Mouse (Mus musculus) myocyte (in vitro differentiated cells): ENCODE measurements around the gene Plcb1. TPM values are rescaled to one million over a fixed set of nuclear protein-coding genes. Genes with fewer than 3 reads are reported as not detected.
"Not testable (repeated sequence)": the region's sequence is repeated elsewhere in the genome, so short reads cannot be mapped to it uniquely, and the experiment has no call there.

Experiments
- H3K27me3 ChIP-seq: one replicate; pipeline ENCODE4 v1.6.1; 2011; ENCODE audit not compliant: control insufficient read depth, insufficient read depth, insufficient read length
- H3K36me3 ChIP-seq: one replicate; pipeline ENCODE4 v1.6.1; 2011; ENCODE audit not compliant: control insufficient read depth, insufficient read depth
- H3K4me2 ChIP-seq: one replicate; pipeline ENCODE4 v1.6.1; 2011; ENCODE audit warnings: low read depth, control low read depth
- H3K4me3 ChIP-seq: one replicate; pipeline ENCODE4 v1.5.1; 2011; ENCODE audit warnings: mild to moderate bottlenecking, control low read depth, moderate library complexity
- H3K79me2 ChIP-seq: one replicate; pipeline ENCODE4 v1.6.1; 2011; ENCODE audit not compliant: control insufficient read depth, insufficient read depth
- H3ac ChIP-seq: one replicate; pipeline ENCODE4 v1.6.1; 2011; ENCODE audit not compliant: control insufficient read depth, insufficient read length
- CEBPB ChIP-seq: IDR thresholded peaks from 2 replicates; pipeline ENCODE4 v1.6.1; 2011; ENCODE audit warnings: mild to moderate bottlenecking, moderate library complexity; ENCODE audit not compliant: poor library complexity, insufficient read depth, severe bottlenecking
- E2F4 ChIP-seq: IDR thresholded peaks from one replicate; pipeline ENCODE4 v1.6.1; 2011; ENCODE audit warnings: mild to moderate bottlenecking, control low read depth, moderate library complexity; ENCODE audit not compliant: insufficient read depth
- MAX ChIP-seq: IDR thresholded peaks from one replicate; pipeline ENCODE4 v1.6.1; 2011; ENCODE audit warnings: low read depth, mild to moderate bottlenecking, control low read depth
- MYOD1 ChIP-seq, 3 experiments: IDR thresholded peaks; one replicate each; pipeline ENCODE4 v1.6.1; 2011; ENCODE audit warnings: control low read depth in 2 of 3, low read depth in 2 of 3, mild to moderate bottlenecking in 2 of 3, moderate library complexity in 1 of 3; ENCODE audit not compliant: insufficient read length in 2 of 3, control insufficient read depth in 1 of 3
- MYOG ChIP-seq, 3 experiments: IDR thresholded peaks; one replicate each; pipeline ENCODE4 v1.6.1; 2011; ENCODE audit warnings: control low read depth in 2 of 3, low read depth in 2 of 3, mild to moderate bottlenecking in 2 of 3; ENCODE audit not compliant: insufficient read length in 2 of 3, control insufficient read depth in 1 of 3, insufficient read depth in 1 of 3
- POLR2A ChIP-seq: IDR thresholded peaks from one replicate; pipeline ENCODE4 v1.6.1; 2011; ENCODE audit warnings: low read depth, mild to moderate bottlenecking, control low read depth, moderate library complexity; ENCODE audit not compliant: insufficient read length
- POLR2AphosphoS2 ChIP-seq: IDR thresholded peaks from one replicate; pipeline ENCODE4 v1.6.1; 2011; ENCODE audit warnings: low read depth, control low read depth; ENCODE audit not compliant: insufficient read length
- REST ChIP-seq: IDR thresholded peaks from one replicate; pipeline ENCODE4 v1.6.1; 2011; ENCODE audit warnings: mild to moderate bottlenecking, control low read depth, moderate library complexity; ENCODE audit not compliant: insufficient read depth, insufficient read length
- SRF ChIP-seq: IDR thresholded peaks from one replicate; pipeline ENCODE4 v1.6.1; 2011; ENCODE audit warnings: low read depth; ENCODE audit not compliant: control insufficient read depth, insufficient read length
- TCF12 ChIP-seq: IDR thresholded peaks from one replicate; pipeline ENCODE4 v1.6.1; 2011; ENCODE audit warnings: mild to moderate bottlenecking, control low read depth; ENCODE audit not compliant: poor library complexity, insufficient read depth, severe bottlenecking
- TCF3 ChIP-seq: IDR thresholded peaks from one replicate; pipeline ENCODE4 v1.6.1; 2011; ENCODE audit warnings: low read depth, control low read depth; ENCODE audit not compliant: insufficient read length
- USF1 ChIP-seq: IDR thresholded peaks from one replicate; pipeline ENCODE4 v1.6.1; 2011; ENCODE audit warnings: low read depth, mild to moderate bottlenecking, control low read depth, moderate library complexity
- polyA plus RNA-seq: library from polyadenylated mRNA; unstranded; fragments of >200 nt; fragmentation: generic; extraction: Trizol; gene quantifications from one replicate; pipeline ENCODE4 v1.2.1, GENCODE M21; 2012; ENCODE audit warnings: missing spikeins

The Plcb1 gene
- polyA plus RNA-seq, 1 experiment, result 0.76 TPM

GRCm38 (mm10) chr2:135362948-135363347 is 577.1 kb downstream of the Plcb1 start:
- no peak overlapping the region for H3K4me2 ChIP-seq
- no peak for TF ChIP-seq MAX
- TF ChIP-seq CEBPB, result peak; percentile 45; the same call in 1 of the 2 replicates
- H3K27me3 ChIP-seq, result no peaks in the 10 kb centered on the region
- H3ac ChIP-seq, result no peak overlapping the region
- no peak overlapping the region for H3K4me3 ChIP-seq
- no peaks in the 10 kb centered on the region for H3K79me2 ChIP-seq
- H3K36me3 ChIP-seq, result no peaks in the 10 kb centered on the region

GRCm38 (mm10) chr2:135370259-135370835 is 584.5 kb downstream of the Plcb1 start:
- H3K36me3 ChIP-seq, result no peaks in the 10 kb centered on the region

GRCm38 (mm10) chr2:135380796-135381195 is 594.9 kb downstream of the Plcb1 start:
- H3K79me2 ChIP-seq, H3K4me3 ChIP-seq, H3ac ChIP-seq, H3K4me2 ChIP-seq, H3K27me3 ChIP-seq, H3K36me3 ChIP-seq: not testable (repeated sequence)

More at GRCm38 (mm10) chr2:135370259-135370835, 584.5 kb downstream of the Plcb1 start:
- no peak overlapping the region for H3ac ChIP-seq
- H3K79me2 ChIP-seq, result no peaks in the 10 kb centered on the region
- no peak overlapping the region for H3K4me3 ChIP-seq
- H3K27me3 ChIP-seq, result no peaks in the 10 kb centered on the region
- peak overlapping the region; percentile 66 for H3K4me2 ChIP-seq
- peak; percentile 78 to 91 (median 84) for TF ChIP-seq MYOG (IDR thresholded peaks at IDR 0.05; ENCODE audit: control insufficient read depth in 1 of 3, insufficient read depth in 1 of 3, insufficient read length in 2 of 3, low read depth in 2 of 3)
- peak; percentile 75 for TF ChIP-seq TCF12
- TF ChIP-seq MAX, result no peak
- TF ChIP-seq POLR2AphosphoS2, result no peak
- TF ChIP-seq E2F4, result no peak
- TF ChIP-seq USF1, result no peak
- peak; percentile 82 to 95 (median 91) for TF ChIP-seq MYOD1 (IDR thresholded peaks at IDR 0.05; ENCODE audit: control insufficient read depth in 1 of 3, insufficient read length in 2 of 3, low read depth in 2 of 3)
- TF ChIP-seq TCF3, result peak; percentile 49
- peak; percentile 89 for TF ChIP-seq CEBPB
- no peak for TF ChIP-seq POLR2A

DNA sequence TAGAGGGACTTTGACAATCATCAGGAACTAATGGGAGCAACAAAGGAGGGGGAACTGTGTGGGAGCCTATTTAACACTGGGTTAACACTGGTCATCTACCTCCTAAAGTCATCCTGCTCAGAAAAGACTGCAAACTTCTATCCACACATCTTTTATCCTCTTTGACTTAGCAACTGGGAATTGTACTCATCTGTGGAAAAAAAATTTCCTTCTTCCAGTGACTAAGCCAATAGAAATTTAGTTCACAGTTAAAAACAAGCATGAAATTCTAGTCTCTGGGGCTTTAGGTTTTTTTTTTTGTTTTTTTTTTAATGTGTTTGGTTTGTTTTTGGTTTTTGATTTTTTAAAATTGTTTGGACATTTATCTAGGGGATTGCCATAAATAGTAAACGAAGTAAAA is 595.5 kb downstream of the Plcb1 start:
- H3K36me3 ChIP-seq, result no peaks in the 10 kb centered on the region
- no peak overlapping the region for H3K4me2 ChIP-seq
- no peaks in the 10 kb centered on the region for H3K27me3 ChIP-seq
- H3K79me2 ChIP-seq, result no peaks in the 10 kb centered on the region
- H3ac ChIP-seq, result no peak overlapping the region
- no peak overlapping the region for H3K4me3 ChIP-seq
- TF ChIP-seq SRF (no peak), CEBPB (no peak), TCF12 (no peak), TCF3 (no peak), MYOG (IDR thresholded peaks at IDR 0.05; ENCODE audit: control insufficient read depth in 1 of 3, insufficient read depth in 1 of 3, insufficient read length in 2 of 3, low read depth in 2 of 3) (no peak), REST (no peak), MAX (no peak), POLR2AphosphoS2 (no peak), USF1 (no peak), MYOD1 (IDR thresholded peaks at IDR 0.05; ENCODE audit: control insufficient read depth in 1 of 3, insufficient read length in 2 of 3, low read depth in 2 of 3) (no peak), E2F4 (no peak), POLR2A (no peak)

- Histone ChIP-seq H3K36me3 (no peaks in the 10 kb centered on the region), H3ac (no peak overlapping the region), H3K27me3 (no peaks in the 10 kb centered on the region), H3K4me3 (no peak overlapping the region), H3K4me2 (no peak overlapping the region), H3K79me2 (no peaks in the 10 kb centered on the region)
- TF ChIP-seq TCF12 (no peak), MYOG (IDR thresholded peaks at IDR 0.05; ENCODE audit: control insufficient read depth in 1 of 3, insufficient read depth in 1 of 3, insufficient read length in 2 of 3, low read depth in 2 of 3) (no peak), CEBPB (no peak), SRF (no peak), REST (no peak), USF1 (no peak), MAX (no peak), POLR2A (no peak), E2F4 (no peak), MYOD1 (IDR thresholded peaks at IDR 0.05; ENCODE audit: control insufficient read depth in 1 of 3, insufficient read length in 2 of 3, low read depth in 2 of 3) (no peak), TCF3 (no peak), POLR2AphosphoS2 (no peak)
Measured at GRCm38 (mm10) chr2:135387990-135388389, 602.1 kb downstream of the Plcb1 start.
